Mouse (Mus musculus) CH12.LX (cell line): ENCODE results near the gene D6Ertd527e. TPM values are rescaled to one million over a fixed set of nuclear protein-coding genes. Genes with fewer than 3 reads are reported as not detected.

Source experiments
- DNase-seq: peaks from one replicate; pipeline ENCODE4 v3.0.0-alpha.2; 2013; ENCODE audit errors: extremely low read depth
- H3K27ac ChIP-seq: 2 replicates; pipeline ENCODE4 v1.5.1; 2012; ENCODE audit warnings: low read depth, mild to moderate bottlenecking, control low read depth, moderate library complexity; ENCODE audit not compliant: insufficient read depth
- H3K27me3 ChIP-seq: replicated peaks from 2 replicates; pipeline ENCODE3; 2012; ENCODE audit warnings: inconsistent platforms
- H3K36me3 ChIP-seq, 2 experiments: replicated peaks in 1 of 2; 2 replicates each; pipeline versions ENCODE3 to v1.6.1; 2012; ENCODE audit warnings: inconsistent platforms in 1 of 2, low read length in 1 of 2, mild to moderate bottlenecking in 1 of 2, mixed read lengths in 1 of 2, moderate library complexity in 1 of 2; ENCODE audit not compliant: control insufficient read depth in 1 of 2, insufficient read depth in 1 of 2
- H3K4me1 ChIP-seq, 2 experiments: 2 replicates each; pipeline ENCODE4 v1.6.1; 2012; ENCODE audit warnings: inconsistent platforms in 1 of 2, moderate library complexity in 1 of 2; ENCODE audit not compliant: insufficient read depth in 2 of 2, control insufficient read depth in 1 of 2
- H3K4me2 ChIP-seq: 2 replicates; pipeline ENCODE4 v1.6.1; 2012; ENCODE audit warnings: low read depth, mild to moderate bottlenecking, control low read depth; ENCODE audit not compliant: poor library complexity, insufficient read depth, severe bottlenecking
- H3K4me3 ChIP-seq, 3 experiments: fragments of 150-350 bp in 1 of 3; sonication (generic) in 1 of 3; replicated peaks in 1 of 3; 2 replicates each; pipeline versions ENCODE3 to v1.5.1; 2011 to 2012; ENCODE audit warnings: low read depth in 2 of 3, low read length in 2 of 3, mild to moderate bottlenecking in 2 of 3, moderate library complexity in 2 of 3, control low read depth in 1 of 3, improper control_type of control experiment in 1 of 3, inconsistent platforms in 1 of 3, mixed read lengths in 1 of 3; ENCODE audit not compliant: poor library complexity in 1 of 3
- H3K79me2 ChIP-seq: replicated peaks from 2 replicates; pipeline ENCODE4 v1.6.1; 2012; ENCODE audit warnings: mild to moderate bottlenecking, moderate library complexity; ENCODE audit not compliant: control insufficient read depth, poor library complexity, insufficient read depth, severe bottlenecking; ENCODE audit errors: extremely low read depth
- H3K9ac ChIP-seq: 2 replicates; pipeline ENCODE4 v1.6.1; 2012; ENCODE audit warnings: low read depth, mild to moderate bottlenecking, control low read depth, moderate library complexity; ENCODE audit not compliant: insufficient read depth
- H3K9me3 ChIP-seq: replicated peaks from 2 replicates; pipeline ENCODE3; 2012; ENCODE audit warnings: low read length, inconsistent platforms, mixed read lengths
- HCFC1 ChIP-seq: IDR thresholded peaks from 2 replicates; pipeline ENCODE4 v1.6.1; 2012; ENCODE audit warnings: low read depth, mild to moderate bottlenecking, inconsistent platforms, low read length, improper control_type of control experiment
- JUND ChIP-seq: conservative IDR thresholded peaks from 2 replicates; pipeline ENCODE4 v1.6.1; 2011; ENCODE audit warnings: low read depth, low read length, improper control_type of control experiment
- KAT2A ChIP-seq: IDR thresholded peaks from 2 replicates; pipeline ENCODE4 v1.6.1; 2012; ENCODE audit warnings: low read length, improper control_type of control experiment, inconsistent platforms; ENCODE audit not compliant: insufficient replicate concordance
- MAFK ChIP-seq: IDR thresholded peaks from 2 replicates; pipeline ENCODE4 v1.6.1; 2011; ENCODE audit warnings: low read length, improper control_type of control experiment; ENCODE audit not compliant: insufficient replicate concordance
- MAX ChIP-seq: IDR thresholded peaks from 2 replicates; pipeline ENCODE4 v1.6.1; 2011; ENCODE audit warnings: low read length, improper control_type of control experiment
- MYC ChIP-seq: IDR thresholded peaks from 2 replicates; pipeline ENCODE4 v1.6.1; 2011; ENCODE audit warnings: low read depth, mild to moderate bottlenecking, improper control_type of control experiment, low read length
- NELFE ChIP-seq: IDR thresholded peaks from 2 replicates; pipeline ENCODE4 v1.6.1; 2011; ENCODE audit warnings: low read depth, low read length, improper control_type of control experiment
- PAX5 ChIP-seq: IDR thresholded peaks from 2 replicates; pipeline ENCODE4 v1.6.1; 2012; ENCODE audit warnings: low read length, inconsistent platforms, mixed read lengths
- POLR2AphosphoS2 ChIP-seq: IDR thresholded peaks from 2 replicates; pipeline ENCODE4 v1.6.1; 2011; ENCODE audit warnings: low read depth, low read length, improper control_type of control experiment
- RCOR1 ChIP-seq: conservative IDR thresholded peaks from 2 replicates; pipeline ENCODE4 v1.6.1; 2012; ENCODE audit warnings: low read depth, mild to moderate bottlenecking, inconsistent platforms, low read length, improper control_type of control experiment
- SMC3 ChIP-seq: IDR thresholded peaks from 2 replicates; pipeline ENCODE4 v1.6.1; 2011; ENCODE audit warnings: low read depth, low read length, improper control_type of control experiment
- TBP ChIP-seq: conservative IDR thresholded peaks from 2 replicates; pipeline ENCODE4 v1.6.1; 2011; ENCODE audit warnings: low read depth, low read length, improper control_type of control experiment
- UBTF ChIP-seq: IDR thresholded peaks from 2 replicates; pipeline ENCODE4 v1.6.1; 2012; ENCODE audit warnings: low read depth, mild to moderate bottlenecking, inconsistent platforms, low read length, improper control_type of control experiment, moderate library complexity
- USF1 ChIP-seq: IDR thresholded peaks from 2 replicates; pipeline ENCODE4 v1.6.1; 2014; ENCODE audit warnings: low read depth, mild to moderate bottlenecking, inconsistent platforms, low read length, improper control_type of control experiment
- USF2 ChIP-seq: conservative IDR thresholded peaks from 2 replicates; pipeline ENCODE4 v1.6.1; 2011; ENCODE audit warnings: low read depth, low read length, improper control_type of control experiment
- ZKSCAN1 ChIP-seq: IDR thresholded peaks from 2 replicates; pipeline ENCODE4 v1.6.1; 2012; ENCODE audit warnings: low read depth, inconsistent platforms, low read length, improper control_type of control experiment, borderline replicate concordance
- dilution Hi-C: fragments of 300-500 bp; cut with MboI; formaldehyde crosslinking; loops from 2 replicates; pipeline ENCODE4 v1.14.3; 2020; ENCODE audit warnings: low sequenced_read_pairs; ENCODE audit not compliant: extremely low pct_unique_long_range_greater_than_20kb, extremely low pct_ligation_motif_present
- in situ Hi-C: fragments of 300-500 bp; cut with MboI; formaldehyde crosslinking; loops from 3 replicates; pipeline ENCODE4 v1.14.3; 2019; ENCODE audit warnings: low sequenced_read_pairs, low pct_ligation_motif_present, low pct_unique_long_range_greater_than_20kb, mixed read lengths
- polyA plus RNA-seq: library from polyadenylated mRNA; unstranded; fragments of >175 nt; gene quantifications from 2 replicates; pipeline ENCODE4 v1.2.1, GENCODE M21; 2012; ENCODE audit warnings: low read depth; ENCODE audit not compliant: insufficient read length
- total RNA-seq, 2 experiments: library from RNA; depleted of rRNA; stranded (reverse); fragments of 300-350 nt in 1 of 2; fragments of >200 nt in 1 of 2; gene quantifications; 2 replicates each; pipeline ENCODE4 v1.2.3; 2012 to 2014

Gene D6Ertd527e
- total and polyA plus RNA-seq, 3 experiments, result 0.10 to 0.34 TPM; not detected in 1

DNA sequence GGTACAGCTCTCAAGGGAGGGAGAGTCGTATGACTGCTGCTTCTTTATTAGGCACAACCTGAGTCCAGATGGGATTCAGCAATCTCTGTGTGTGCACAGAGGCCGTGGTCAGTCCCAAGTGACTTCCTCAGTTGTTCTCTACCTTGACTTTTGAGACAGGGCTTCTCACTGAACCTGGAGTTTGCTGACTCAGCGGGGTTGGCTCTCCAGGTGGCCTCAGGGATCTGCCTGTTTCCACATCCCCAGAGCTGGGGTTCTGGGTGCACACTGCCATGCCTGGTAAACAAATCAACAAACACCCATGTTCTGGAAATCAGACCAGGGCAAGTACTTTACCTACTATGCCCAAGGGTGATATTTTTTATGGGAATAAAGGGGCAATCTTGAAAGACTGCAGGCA is 49.3 kb downstream of the D6Ertd527e start:
- Histone ChIP-seq H3K9ac (no peak overlapping the region), H3K27me3 (no peaks in the 10 kb centered on the region), H3K9me3 (no peaks in the 10 kb centered on the region), H3K4me1 (peaks cover 14 to 25% of the 10 kb centered on the region in 2 experiments), H3K4me3 (peak overlapping the region in 2 of 3 experiments; percentile 6 to 44), H3K79me2 (no peaks in the 10 kb centered on the region), H3K4me2 (0 out of 2 replicates have a peak overlapping the region, but pooled peaks have one; percentile 49), H3K27ac (peak overlapping the region; percentile 91), H3K36me3 (no peaks in the 10 kb centered on the region)
- in situ Hi-C loops, result loop anchor here (25.0 kb wide), 1 partner anchor 408 kb away; no protein-coding TSS in a partner anchor
- dilution Hi-C loops, result no loop called here
- TF ChIP-seq NELFE, result no peak
- peak; percentile 97 for TF ChIP-seq MAFK
- no peak for TF ChIP-seq JUND
- TF ChIP-seq PAX5, result no peak
- no peak for TF ChIP-seq UBTF
- peak; percentile 42 for DNase-seq

DNA sequence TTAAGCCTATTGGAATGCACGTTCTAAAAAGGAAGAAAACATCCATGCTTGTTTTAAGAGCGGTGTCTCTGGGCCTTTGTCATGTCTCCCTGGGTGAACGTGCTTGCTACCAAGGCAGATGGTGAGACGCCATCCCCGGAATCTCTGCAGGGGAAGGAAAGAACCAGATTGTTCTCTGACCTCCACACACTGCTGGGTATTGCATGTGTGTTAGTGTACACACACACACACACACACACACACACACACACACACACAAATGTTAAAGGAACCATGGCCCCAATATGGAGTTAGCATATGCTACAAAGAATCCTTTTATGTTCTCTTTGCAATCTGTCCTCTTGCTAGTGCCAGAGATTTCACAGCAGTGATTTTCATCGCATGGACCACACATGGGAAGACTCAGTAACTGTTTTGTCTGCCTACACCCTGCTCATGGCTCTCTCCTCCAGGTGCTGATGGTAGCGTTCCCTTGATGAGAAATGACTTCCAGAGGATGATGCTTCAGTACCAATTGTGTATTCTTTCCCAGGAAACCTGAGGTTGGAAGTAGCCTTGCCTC is 53.6 kb downstream of the D6Ertd527e start:
- no peaks in the 10 kb centered on the region for H3K27me3 ChIP-seq
- no peak overlapping the region for H3K4me3 ChIP-seq
- no peaks in the 10 kb centered on the region for H3K9me3 ChIP-seq
- H3K9ac ChIP-seq, result no peak overlapping the region
- DNase-seq, result no peak
- no peaks in the 10 kb centered on the region for H3K36me3 ChIP-seq
- no peaks in the 10 kb centered on the region for H3K79me2 ChIP-seq
- TF ChIP-seq NELFE (no peak), MYC (no peak), MAX (no peak), RCOR1 (no peak), HCFC1 (no peak), ZKSCAN1 (no peak), TBP (no peak), SMC3 (no peak), USF2 (no peak), POLR2AphosphoS2 (no peak), KAT2A (no peak), USF1 (no peak)
- in situ Hi-C loops, result loop anchor here (25.0 kb wide), 1 partner anchor 404 kb away; no protein-coding TSS in a partner anchor
- H3K27ac ChIP-seq, result no peak overlapping the region
- no peak overlapping the region for H3K4me2 ChIP-seq
- dilution Hi-C loops, result no loop called here
- peaks cover 14 to 25% of the 10 kb centered on the region in 2 experiments for H3K4me1 ChIP-seq
